Mouse (Mus musculus) bone marrow macrophage, adult 2 months (primary cell): ENCODE results near the gene Vsig2. TPM values are rescaled to one million over a fixed set of nuclear protein-coding genes. Genes with fewer than 3 reads are reported as not detected.

ENCODE experiments used
- H3K27ac ChIP-seq: 2 replicates; pipeline ENCODE4 v1.5.1; 2012; ENCODE audit warnings: low read depth, low read length; ENCODE audit not compliant: insufficient read depth
- H3K4me1 ChIP-seq: 2 replicates; pipeline ENCODE4 v1.6.1; 2012; ENCODE audit warnings: low read length; ENCODE audit not compliant: control insufficient read depth, insufficient read depth
- H3K4me3 ChIP-seq: 2 replicates; pipeline ENCODE4 v1.5.1; 2012; ENCODE audit warnings: mild to moderate bottlenecking, low read length, moderate library complexity; ENCODE audit not compliant: insufficient read depth
- CTCF ChIP-seq: IDR thresholded peaks from 2 replicates; pipeline ENCODE4 v1.5.1; 2012; ENCODE audit warnings: low read depth, mild to moderate bottlenecking, low read length, moderate library complexity
- POLR2A ChIP-seq: IDR thresholded peaks from 2 replicates; pipeline ENCODE4 v1.6.1; 2012; ENCODE audit warnings: mild to moderate bottlenecking, low read depth, low read length, borderline replicate concordance
- polyA plus RNA-seq: library from polyadenylated mRNA; stranded (reverse); fragments of >200 nt; gene quantifications from 2 replicates; pipeline ENCODE4 v1.2.4, GENCODE M21; 2012; ENCODE audit not compliant: missing spikeins, insufficient read depth, insufficient read length

Gene Vsig2
- polyA plus RNA-seq, 1 experiment = not detected

GRCm38 (mm10) chr9:37586718-37587117 lies 47.7 kb downstream of the Vsig2 start:
- Histone ChIP-seq H3K27ac (no peak overlapping the region), H3K4me3 (no peak overlapping the region), H3K4me1 (peaks cover 2% of the 10 kb centered on the region; the same call in 1 of the 2 replicates)
- TF ChIP-seq CTCF = no peak
- no peak for TF ChIP-seq POLR2A

- Histone ChIP-seq H3K4me3 (no peak overlapping the region), H3K27ac (no peak overlapping the region), H3K4me1 (peaks cover 4% of the 10 kb centered on the region)
- TF ChIP-seq CTCF = no peak
- TF ChIP-seq POLR2A = no peak
Observed at GRCm38 (mm10) chr9:37590381-37590780, 51.3 kb downstream of the Vsig2 start.

DNA sequence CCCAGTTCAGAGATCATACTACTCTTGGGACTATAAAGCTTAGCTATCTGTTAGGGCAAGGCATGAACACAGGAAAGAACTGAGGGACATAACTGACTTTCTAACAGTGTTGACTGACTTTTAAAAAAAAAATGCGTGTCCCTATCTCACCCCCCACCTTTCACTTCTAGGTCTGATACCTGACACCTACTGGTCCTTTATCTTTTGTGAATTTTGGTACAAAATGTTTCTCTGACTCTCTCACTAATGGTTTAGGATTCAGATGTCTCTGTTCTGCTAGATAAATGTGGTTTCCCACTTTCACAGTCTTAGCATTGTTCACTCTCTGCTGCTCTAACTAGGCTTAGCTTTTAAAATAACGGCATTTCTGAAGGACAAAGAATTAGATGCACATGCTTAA lies 53.0 kb downstream of the Vsig2 start:
- TF ChIP-seq POLR2A (no peak), CTCF (no peak)
- Histone ChIP-seq H3K27ac (no peak overlapping the region), H3K4me1 (peaks cover 9% of the 10 kb centered on the region), H3K4me3 (no peak overlapping the region)

DNA sequence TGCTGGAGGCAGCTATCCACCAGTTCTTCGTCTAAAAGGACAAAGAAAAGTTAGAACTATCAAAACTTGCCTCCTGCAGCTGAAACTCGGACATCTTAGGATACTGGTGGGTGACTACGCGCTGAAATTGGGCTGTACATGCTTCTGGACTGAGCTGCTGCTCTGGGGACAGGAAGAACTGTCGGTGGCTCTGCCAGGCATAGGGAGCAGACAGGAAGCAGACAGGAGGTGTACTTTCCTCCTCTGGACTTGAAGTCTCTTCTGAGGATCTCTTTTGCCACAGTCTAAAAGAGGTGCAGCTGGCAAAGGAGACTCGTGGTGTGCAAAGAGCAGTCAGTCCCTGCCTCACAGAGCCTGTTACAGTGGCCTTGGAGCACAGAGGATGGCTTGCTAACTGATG lies 53.6 kb downstream of the Vsig2 start:
- peaks cover 9% of the 10 kb centered on the region for H3K4me1 ChIP-seq
- TF ChIP-seq POLR2A (no peak), CTCF (no peak)
- no peak overlapping the region for H3K27ac ChIP-seq
- no peak overlapping the region for H3K4me3 ChIP-seq

- Histone ChIP-seq H3K27ac (no peak overlapping the region), H3K4me3 (no peak overlapping the region), H3K4me1 (peaks cover 12% of the 10 kb centered on the region)
- no peak for TF ChIP-seq CTCF
- TF ChIP-seq POLR2A = no peak
Observed at GRCm38 (mm10) chr9:37593690-37594089, 54.6 kb downstream of the Vsig2 start.

Other genes starting within 250 kb of the Vsig2 start
- 1.9 TPM in 2 replicates for gene Ccdc15, start 190.8 kb upstream of the Vsig2 start, polyA plus RNA-seq
- gene Hepacam, start 171.9 kb upstream of the Vsig2 start, polyA plus RNA-seq = not detected in 2 replicates
- gene Robo4, start 137.4 kb upstream of the Vsig2 start, polyA plus RNA-seq = 0.12 TPM in 1 of 2 replicates, not detected in the other
- gene Robo3, start 106.0 kb upstream of the Vsig2 start, polyA plus RNA-seq = not detected in 2 replicates
- gene Msantd2, start 49.9 kb upstream of the Vsig2 start, polyA plus RNA-seq = 23.5 and 27.3 TPM in 2 replicates
- 0.97 TPM in 1 of 2 replicates, not detected in the other for gene Esam, start 11.2 kb upstream of the Vsig2 start, polyA plus RNA-seq
- not detected in 2 replicates for gene Nrgn, start 13.6 kb downstream of the Vsig2 start, polyA plus RNA-seq
- 28.8 and 31.5 TPM in 2 replicates for gene Siae, start 16.4 kb downstream of the Vsig2 start, polyA plus RNA-seq
- 1.3 and 1.6 TPM in 2 replicates for gene Spa17, start 74.5 kb downstream of the Vsig2 start, polyA plus RNA-seq
- gene Tbrg1, start 118.1 kb downstream of the Vsig2 start, polyA plus RNA-seq = 36.4 and 36.5 TPM in 2 replicates
- not detected in 2 replicates for gene Panx3, start 130.0 kb downstream of the Vsig2 start, polyA plus RNA-seq
- not detected in 2 replicates for gene Olfr160, start 177.0 kb downstream of the Vsig2 start, polyA plus RNA-seq
- gene Olfr874, start 205.9 kb downstream of the Vsig2 start, polyA plus RNA-seq = not detected in 2 replicates
- not detected in 2 replicates for gene Olfr875, start 232.6 kb downstream of the Vsig2 start, polyA plus RNA-seq